Mouse (Mus musculus): ENCODE results near the gene Plcxd1.

DNA sequence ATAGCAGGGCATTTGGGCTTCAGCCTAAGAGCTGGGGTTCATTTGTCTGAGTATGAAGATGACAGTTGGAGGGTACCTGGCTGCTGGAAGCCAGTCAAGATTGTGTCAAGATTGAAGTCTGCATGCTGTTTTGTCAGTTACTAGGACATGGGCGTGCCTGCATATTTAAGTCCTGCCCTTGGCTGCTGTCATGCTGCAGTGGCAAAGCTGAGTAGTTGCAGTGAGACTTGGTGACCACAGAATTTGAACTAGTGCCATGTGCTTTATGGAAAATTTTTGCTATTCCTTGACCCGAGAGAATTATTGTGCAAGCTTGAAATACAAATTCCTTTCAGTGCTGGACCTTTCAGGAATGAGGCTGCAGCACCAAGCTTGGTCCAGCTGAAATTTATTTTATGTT is 42.5 kb downstream of the Plcxd1 start:
- TF ChIP-seq CTCF (IDR thresholded peaks at IDR 0.05; ENCODE audit: low read depth) (no peak), EP300 (IDR thresholded peaks at IDR 0.05; ENCODE audit: low read depth) (no peak)

All from heart, postnatal 0 days (tissue).